Mouse (Mus musculus): Measurements from ENCODE around the gene H2-T24.

Gene H2-T24

GRCm38 (mm10) chr17:35991781-35992180 lies 28.6 kb downstream of the H2-T24 start:
- DNase-seq (ENCODE audit: low spot score in 2 of 2) = no peak

- DNase-seq (ENCODE audit: low spot score in 2 of 2) = no peak
Measured at GRCm38 (mm10) chr17:35981776-35982175, 38.6 kb downstream of the H2-T24 start.

GRCm38 (mm10) chr17:35980363-35980754 lies 40.0 kb downstream of the H2-T24 start:
- peak in 1 of 2 experiments; percentile 55 for DNase-seq (ENCODE audit: low spot score in 2 of 2)

- peak; percentile 89 to 91 for DNase-seq (ENCODE audit: low spot score in 2 of 2)
Measured at GRCm38 (mm10) chr17:35979401-35980362, 40.7 kb downstream of the H2-T24 start, which contains the start of the genes Gnl1 and Prr3. TSS of gene Gnl1 (plus strand) at chr17:35979851. TSS of gene Prr3 (minus strand) at chr17:35980236.

GRCm38 (mm10) chr17:35978811-35979400 lies 41.5 kb downstream of the H2-T24 start:
- DNase-seq (ENCODE audit: low spot score in 2 of 2) = peak in 1 of 2 experiments; percentile 86

- DNase-seq (ENCODE audit: low spot score in 2 of 2) = no peak
Measured at GRCm38 (mm10) chr17:35972131-35972530, 48.2 kb downstream of the H2-T24 start.

GRCm38 (mm10) chr17:35969418-35970389 lies 50.7 kb downstream of the H2-T24 start, which contains the start of gene Abcf1:
TSS of gene Abcf1 (minus strand) at chr17:35969761.
- peak; percentile 97 to 98 for DNase-seq (ENCODE audit: low spot score in 2 of 2)

GRCm38 (mm10) chr17:35967621-35968020 lies 52.7 kb downstream of the H2-T24 start:
- no peak for DNase-seq (ENCODE audit: low spot score in 2 of 2)

- no peak for DNase-seq (ENCODE audit: low spot score in 2 of 2)
Measured at GRCm38 (mm10) chr17:35963279-35963678, 57.1 kb downstream of the H2-T24 start.

GRCm38 (mm10) chr17:35958533-35959223 lies 61.7 kb downstream of the H2-T24 start:
- no peak for DNase-seq (ENCODE audit: low spot score in 2 of 2)

Data from right cerebral cortex, postnatal 36 days (tissue).